ENCODE assay signal across 18 mouse cellular contexts in genomic region chr7:16406978-16407377, GRCm38 (mm10). TPM values are rescaled to one million over a fixed set of nuclear protein-coding genes. Genes with fewer than 3 reads are reported as not detected.
DNase-seq lines count a peak whose midpoint lies in the region; ATAC-seq and TF ChIP-seq lines count a peak whose summit lies in the region.
"Had no signal": no experiment of that assay in that cellular context is flagged by ENCODE, and none has a peak within 500 bp of the region (broad histone marks: within the 10 kb centered on the region; RNA-seq: fewer than 3 reads in every experiment).

No protein-coding gene starts in this region.

- no peaks in the 10 kb centered on the region for H3K27me3 ChIP-seq in liver, postnatal 0 days (ENCODE audit: insufficient read depth, low read length)
- H3K27me3 ChIP-seq: forebrain, embryonic 15.5 days; limb, embryonic 13.5 days; neural tube, embryonic 12.5 days had no signal

- intact Hi-C loops in gastrocnemius, adult 2 months (cut with DNase I), result no loop called here
- intact Hi-C loops in gastrocnemius, postnatal 36 days (cut with DNase I), result no loop called here

- no peak overlapping the region for H3K4me2 ChIP-seq in liver, postnatal 0 days (ENCODE audit: low read depth, low read length)
- H3K4me2 ChIP-seq: forebrain, embryonic 15.5 days; limb, embryonic 13.5 days; neural tube, embryonic 12.5 days had no signal

- peaks cover 8% of the 10 kb centered on the region for H3K36me3 ChIP-seq in liver, postnatal 0 days (replicated peaks; ENCODE audit: insufficient read depth, low read length)
- H3K36me3 ChIP-seq: forebrain, embryonic 15.5 days had no signal

- no peak for DNase-seq in gastrocnemius, adult 2 months
- no peak for DNase-seq in gastrocnemius, postnatal 36 days
- DNase-seq in layer of hippocampus, adult 11-12 months (ENCODE audit: low spot score), result peak; percentile 26
- no peak for DNase-seq in layer of hippocampus, adult 8-10 months (ENCODE audit: low spot score in 2 of 2)
- no peak for DNase-seq in liver, postnatal 0 days
- DNase-seq in right cerebral cortex, adult 18-20 months, result no peak
- DNase-seq: adrenal gland, adult 2 months; cerebellum, adult 11 months; cerebellum, postnatal 25 days; heart, postnatal 14 days; kidney, adult 9 months; lung, postnatal 14 days; thymus, postnatal 14 days had no signal

- H3K4me1 ChIP-seq in brown adipose tissue, adult 24 weeks (ENCODE audit: control insufficient read depth, insufficient read depth, insufficient read length, low read length), result peaks cover 27% of the 10 kb centered on the region
- H3K4me1 ChIP-seq in liver, postnatal 0 days (ENCODE audit: insufficient read depth), result peaks cover 52% of the 10 kb centered on the region

- 87% methylated on average over 3 of the region's 3 CpGs for WGBS in liver, postnatal 0 days (ENCODE audit: insufficient replicate concordance)

- H3K9me3 ChIP-seq in liver, postnatal 0 days (ENCODE audit: low read length), result no peaks in the 10 kb centered on the region
- H3K9me3 ChIP-seq: forebrain, embryonic 15.5 days; limb, embryonic 13.5 days; neural tube, embryonic 12.5 days had no signal

- ATAC-seq in liver, postnatal 0 days, result no peak
- ATAC-seq: forebrain, embryonic 15.5 days; hindbrain, embryonic 16.5 days had no signal

- TF ChIP-seq CTCF in gastrocnemius, adult 2 months (IDR thresholded peaks at IDR 0.05), result no peak
- TF ChIP-seq CTCF in liver, postnatal 0 days (IDR thresholded peaks at IDR 0.05; ENCODE audit: low read depth), result no peak

- TF ChIP-seq EP300 in liver, postnatal 0 days (IDR thresholded peaks at IDR 0.05; ENCODE audit: low read depth), result no peak

- H3K27ac ChIP-seq in gastrocnemius, adult 2 months, result peak overlapping the region; percentile 100
- peak overlapping the region; percentile 57 for H3K27ac ChIP-seq in brown adipose tissue, adult 24 weeks (replicated peaks; ENCODE audit: low read depth, low read length)
- H3K27ac ChIP-seq in liver, postnatal 0 days (ENCODE audit: low read depth), result peak overlapping the region; percentile 100
- H3K27ac ChIP-seq: forebrain, embryonic 15.5 days; neural tube, embryonic 12.5 days had no signal

- H3K4me3 ChIP-seq in gastrocnemius, adult 2 months, result no peak overlapping the region
- no peak overlapping the region for H3K4me3 ChIP-seq in brown adipose tissue, adult 24 weeks (ENCODE audit: insufficient read depth, low read depth, low read length)
- H3K4me3 ChIP-seq in liver, postnatal 0 days (ENCODE audit: low read depth, low read length), result no peak overlapping the region
- H3K4me3 ChIP-seq: forebrain, embryonic 15.5 days; limb, embryonic 13.5 days; neural tube, embryonic 12.5 days had no signal

- 0 out of 2 replicates have a peak overlapping the region, but pooled peaks have one; percentile 12 for H3K9ac ChIP-seq in liver, postnatal 0 days (replicated peaks)
- H3K9ac ChIP-seq: forebrain, embryonic 15.5 days; limb, embryonic 13.5 days; neural tube, embryonic 12.5 days had no signal

RNA-seq across cellular contexts. Expression of gene Zc3h4, which starts 6.3 kb away (rescaled TPM):
- 10 to 100 TPM; 29.9 to 32.0 TPM for total RNA-seq in gastrocnemius, adult 2 months (2021)
- 10 to 100 TPM; 24.9 to 27.1 TPM for total RNA-seq in gastrocnemius, postnatal 36 days (2021)
- 10 to 100 TPM; 43.3 to 50.2 (median 47.1) TPM for total RNA-seq in layer of hippocampus, adult 8-10 months (2022)
- 11.0 and 12.2 TPM in 2 replicates for polyA plus RNA-seq in brown adipose tissue, adult 24 weeks (2012; ENCODE audit: insufficient read depth, insufficient read length, missing spikeins)
- 4.7 and 5.2 TPM in 2 replicates for polyA plus RNA-seq in liver, postnatal 0 days (2015; fragmentation: Nextera tagmentation; extraction: Ambion mirVana)

RNA-seq across cellular contexts. Expression of gene Sae1, which starts 19.4 kb away (rescaled TPM):
- total RNA-seq in gastrocnemius, adult 2 months (2021), result 10 to 100 TPM; 21.6 to 34.8 TPM
- total RNA-seq in gastrocnemius, postnatal 36 days (2021), result 10 to 100 TPM; 21.4 to 29.2 TPM
- total RNA-seq in layer of hippocampus, adult 8-10 months (2022), result 10 to 100 TPM; 89.6 to 93.3 (median 91.9) TPM
- polyA plus RNA-seq in brown adipose tissue, adult 24 weeks (2012; ENCODE audit: insufficient read depth, insufficient read length, missing spikeins), result 22.5 and 31.0 TPM in 2 replicates
- polyA plus RNA-seq in liver, postnatal 0 days (2015; fragmentation: Nextera tagmentation; extraction: Ambion mirVana), result 48.3 and 51.9 TPM in 2 replicates

RNA-seq across cellular contexts. Expression of gene Tmem160, which starts 45.6 kb away (rescaled TPM):
- total RNA-seq in gastrocnemius, adult 2 months (2021), result 10 to 100 TPM; 49.2 to 50.0 TPM
- total RNA-seq in gastrocnemius, postnatal 36 days (2021), result 10 to 100 TPM; 35.6 to 42.6 TPM
- 10 to 100 TPM; 53.2 to 76.7 (median 67.9) TPM for total RNA-seq in layer of hippocampus, adult 8-10 months (2022)
- 58.0 and 62.4 TPM in 2 replicates for polyA plus RNA-seq in brown adipose tissue, adult 24 weeks (2012; ENCODE audit: insufficient read depth, insufficient read length, missing spikeins)
- 38.7 and 43.0 TPM in 2 replicates for polyA plus RNA-seq in liver, postnatal 0 days (2015; fragmentation: Nextera tagmentation; extraction: Ambion mirVana)
